Mouse (Mus musculus) large intestine, adult 2 months (tissue): Measurements from ENCODE around the gene Nfasc. TPM values are rescaled to one million over a fixed set of nuclear protein-coding genes. Genes with fewer than 3 reads are reported as not detected.
A peak's percentile ranks its signal among the peaks of the same experiment; 100 is the strongest.

ENCODE experiments used
- DNase-seq: peaks from one replicate; pipeline ENCODE4 v3.0.0-alpha.2; 2012; ENCODE audit warnings: low read depth, low spot score
- WGBS: fragments of 180-500 bp; shearing (Covaris S2); methylation state at CpG from one replicate; pipeline ENCODE4 v1.1.7; 2018; 5-methylcytosine and 5-hydroxymethylcytosine counted together
- polyA plus RNA-seq: library from polyadenylated mRNA; depleted of rRNA; stranded (reverse); fragments of >200 nt; gene quantifications from 2 replicates; pipeline ENCODE4 v1.2.3, GENCODE M21; 2012

Nfasc gene
- polyA plus RNA-seq, 1 experiment: 1.8 TPM

GRCm38 (mm10) chr1:132560907-132561700, 180.5 kb downstream of the Nfasc start:
- 39% methylated on average over 8 of the region's 8 CpGs for WGBS
- peak; percentile 16 for DNase-seq

- 57% methylated on average over 6 of the region's 6 CpGs for WGBS
- DNase-seq: no peak
Observed at GRCm38 (mm10) chr1:132559045-132559444, 182.6 kb downstream of the Nfasc start.

- 17% methylated on average over 9 of the region's 9 CpGs for WGBS
- DNase-seq: peak; percentile 28
Observed at GRCm38 (mm10) chr1:132557901-132558631, 183.5 kb downstream of the Nfasc start.

- DNase-seq: no peak
- 70% methylated on average over 8 of the region's 8 CpGs for WGBS
Observed at GRCm38 (mm10) chr1:132543789-132544188, 197.8 kb downstream of the Nfasc start.

- WGBS: 5% methylated on average over 30 of the region's 30 CpGs
- DNase-seq: no peak
Observed at GRCm38 (mm10) chr1:132542762-132543306, 198.8 kb downstream of the Nfasc start, which contains the start of gene Cntn2. Gene Cntn2 (minus strand): TSS chr1:132543256.

- no peak for DNase-seq
- WGBS: 18% methylated on average over 5 of the region's 5 CpGs
Observed at GRCm38 (mm10) chr1:132541824-132542599, 199.6 kb downstream of the Nfasc start.

- DNase-seq: no peak
- WGBS: 6% methylated on average over 14 of the region's 14 CpGs
Observed at GRCm38 (mm10) chr1:132541171-132541823, 200.3 kb downstream of the Nfasc start.

GRCm38 (mm10) chr1:132540701-132541100, 200.9 kb downstream of the Nfasc start:
- 32% methylated on average over 7 of the region's 7 CpGs for WGBS
- DNase-seq: no peak

GRCm38 (mm10) chr1:132537736-132538135, 203.9 kb downstream of the Nfasc start:
- 69% methylated on average over 5 of the region's 5 CpGs for WGBS
- DNase-seq: no peak

- DNase-seq: no peak
- 67% methylated on average over 3 of the region's 3 CpGs for WGBS
Observed at GRCm38 (mm10) chr1:132536416-132536815, 205.2 kb downstream of the Nfasc start.

- 88% methylated on average over 4 of the region's 4 CpGs for WGBS
- DNase-seq: no peak
Observed at GRCm38 (mm10) chr1:132535541-132535940, 206.1 kb downstream of the Nfasc start.

GRCm38 (mm10) chr1:132533840-132534239, 207.8 kb downstream of the Nfasc start:
- DNase-seq: no peak
- WGBS: 7% methylated on average over 8 of the region's 8 CpGs

GRCm38 (mm10) chr1:132532521-132532920, 209.1 kb downstream of the Nfasc start:
- WGBS: 69% methylated on average over 9 of the region's 9 CpGs
- no peak for DNase-seq

GRCm38 (mm10) chr1:132530631-132531191, 210.9 kb downstream of the Nfasc start:
- WGBS: 25% methylated on average over 5 of the region's 5 CpGs
- no peak for DNase-seq

- WGBS: 85% methylated on average over 19 of the region's 19 CpGs
Observed at GRCm38 (mm10) chr1:132528647-132529334, 212.8 kb downstream of the Nfasc start.

GRCm38 (mm10) chr1:132528071-132528470, 213.5 kb downstream of the Nfasc start:
- 90% methylated on average over 13 of the region's 13 CpGs for WGBS
- no peak for DNase-seq

More at GRCm38 (mm10) chr1:132528647-132529334, 212.8 kb downstream of the Nfasc start:
- no peak for DNase-seq

- WGBS: 3% methylated on average over 10 of the region's 10 CpGs
- peak; percentile 29 for DNase-seq
Observed at GRCm38 (mm10) chr1:132525832-132526231, 215.8 kb downstream of the Nfasc start.

- DNase-seq: no peak
- 24% methylated on average over 4 of the region's 4 CpGs for WGBS
Observed at GRCm38 (mm10) chr1:132523920-132524319, 217.7 kb downstream of the Nfasc start.
